Mouse (Mus musculus) E14TG2a.4 (cell line): ENCODE measurements around the gene Gm19684.
A peak's percentile ranks its signal among the peaks of the same experiment; 100 is the strongest.
"Not testable (repeated sequence)": the region's sequence is repeated elsewhere in the genome, so short reads cannot be mapped to it uniquely, and the experiment has no call there.

Experiments used
- H3K27me3 ChIP-seq: 2 replicates; pipeline ENCODE4 v1.6.1; 2014; ENCODE audit warnings: low read length, control low read depth; ENCODE audit not compliant: insufficient read depth
- H3K36me3 ChIP-seq: 2 replicates; pipeline ENCODE4 v1.6.1; 2014; ENCODE audit warnings: low read length, control low read depth; ENCODE audit not compliant: insufficient read depth
- H3K4me1 ChIP-seq: replicated peaks from 2 replicates; pipeline ENCODE4 v1.6.1; 2014; ENCODE audit warnings: low read depth, low read length, control low read depth
- H3K4me3 ChIP-seq: replicated peaks from 2 replicates; pipeline ENCODE4 v1.5.1; 2014; ENCODE audit warnings: mild to moderate bottlenecking, low read length
- H3K9me3 ChIP-seq: 2 replicates; pipeline ENCODE4 v1.6.1; 2014; ENCODE audit warnings: low read length, control low read depth
- CTCF ChIP-seq: conservative IDR thresholded peaks from 2 replicates; pipeline ENCODE4 v1.5.1; 2014; ENCODE audit warnings: low read length
- NANOG ChIP-seq: IDR thresholded peaks from 2 replicates; pipeline ENCODE4 v1.6.1; 2014; ENCODE audit warnings: borderline replicate concordance, low read length, mixed read lengths
- POU5F1 ChIP-seq: IDR thresholded peaks from 2 replicates; pipeline ENCODE4 v1.6.1; 2014; ENCODE audit warnings: low read length, borderline replicate concordance

The Gm19684 gene

GRCm38 (mm10) chr17:36099603-36100002 lies 21.9 kb upstream of the Gm19684 start:
- H3K4me3 ChIP-seq, H3K36me3 ChIP-seq, H3K27me3 ChIP-seq: not testable (repeated sequence)
- TF ChIP-seq POU5F1 (peak; percentile 24; the same call in 1 of the 2 replicates), NANOG (peak; percentile 66; the same call in 1 of the 2 replicates)
- Histone ChIP-seq H3K4me1 (peaks cover 10% of the 10 kb centered on the region), H3K9me3 (peaks cover 73% of the 10 kb centered on the region)

GRCm38 (mm10) chr17:36102091-36102490 lies 19.4 kb upstream of the Gm19684 start:
- peaks cover 80% of the 10 kb centered on the region for H3K9me3 ChIP-seq
- H3K4me3 ChIP-seq, H3K27me3 ChIP-seq, H3K4me1 ChIP-seq, H3K36me3 ChIP-seq: not testable (repeated sequence)

- peaks cover 31% of the 10 kb centered on the region for H3K9me3 ChIP-seq
- H3K4me1 ChIP-seq: peaks cover 29% of the 10 kb centered on the region
- not testable (repeated sequence) for H3K36me3 ChIP-seq
- H3K4me3 ChIP-seq: peak overlapping the region; percentile 74
- peaks cover 44% of the 10 kb centered on the region for H3K27me3 ChIP-seq
These were observed 11.3 kb upstream of the Gm19684 start for GRCm38 (mm10) chr17:36110129-36110528.

GRCm38 (mm10) chr17:36110641-36111509 lies 10.6 kb upstream of the Gm19684 start:
- peak; percentile 36; the same call in 1 of the 2 replicates for TF ChIP-seq CTCF
- peaks cover 29% of the 10 kb centered on the region for H3K4me1 ChIP-seq
- H3K9me3 ChIP-seq: peaks cover 23% of the 10 kb centered on the region
- not testable (repeated sequence) for H3K36me3 ChIP-seq
- peak overlapping the region; percentile 74 for H3K4me3 ChIP-seq
- peaks cover 45% of the 10 kb centered on the region for H3K27me3 ChIP-seq

GRCm38 (mm10) chr17:36111510-36111868 lies 10.0 kb upstream of the Gm19684 start:
- Histone ChIP-seq H3K9me3 (peaks cover 17% of the 10 kb centered on the region), H3K4me3 (peak overlapping the region; percentile 74), H3K4me1 (peaks cover 29% of the 10 kb centered on the region), H3K27me3 (peaks cover 49% of the 10 kb centered on the region)
- not testable (repeated sequence) for H3K36me3 ChIP-seq

GRCm38 (mm10) chr17:36113979-36114593 lies 7.4 kb upstream of the Gm19684 start:
- H3K4me3 ChIP-seq, H3K36me3 ChIP-seq, H3K9me3 ChIP-seq: not testable (repeated sequence)
- peak; percentile 48 for TF ChIP-seq CTCF
- Histone ChIP-seq H3K4me1 (peaks cover 20% of the 10 kb centered on the region), H3K27me3 (peaks cover 54% of the 10 kb centered on the region)

GRCm38 (mm10) chr17:36116545-36116944 lies 4.9 kb upstream of the Gm19684 start:
- peaks cover 55% of the 10 kb centered on the region for H3K27me3 ChIP-seq
- not testable (repeated sequence) for H3K4me1 ChIP-seq, H3K9me3 ChIP-seq, H3K36me3 ChIP-seq, H3K4me3 ChIP-seq

- not testable (repeated sequence) for H3K9me3 ChIP-seq, H3K36me3 ChIP-seq, H3K4me1 ChIP-seq
- Histone ChIP-seq H3K4me3 (peak overlapping the region; percentile 41), H3K27me3 (peaks cover 62% of the 10 kb centered on the region)
These were observed 639 bp upstream of the Gm19684 start for GRCm38 (mm10) chr17:36120839-36121238.

- not testable (repeated sequence) for H3K4me1 ChIP-seq, H3K4me3 ChIP-seq
- H3K27me3 ChIP-seq: peaks cover 62% of the 10 kb centered on the region
These were observed 2.6 kb downstream of the Gm19684 start for GRCm38 (mm10) chr17:36124111-36124510.

GRCm38 (mm10) chr17:36128525-36128924 lies 7.0 kb downstream of the Gm19684 start:
- H3K27me3 ChIP-seq: peaks cover 44% of the 10 kb centered on the region
- not testable (repeated sequence) for H3K9me3 ChIP-seq, H3K4me1 ChIP-seq, H3K4me3 ChIP-seq, H3K36me3 ChIP-seq

More at GRCm38 (mm10) chr17:36124111-36124510, 2.6 kb downstream of the Gm19684 start:
- not testable (repeated sequence) for H3K9me3 ChIP-seq, H3K36me3 ChIP-seq

- Histone ChIP-seq H3K4me3 (peak within 1 kb of the TSS; percentile 61), H3K27me3 (peaks cover 48% of the 10 kb centered on the region)
- H3K36me3 ChIP-seq, H3K4me1 ChIP-seq, H3K9me3 ChIP-seq: not testable (repeated sequence)
These were observed 7.7 kb downstream of the Gm19684 start, which contains the start of gene Gm7030 for GRCm38 (mm10) chr17:36128968-36129817. Gene Gm7030 (minus strand): TSS chr17:36129425.
